Mouse (Mus musculus): ENCODE measurements at regions not wholly inside any gene's neighbourhood (a gene's known extent, or its start where the extent isn't known, plus 50 kb on each side); places are given as distances from the start of the nearest gene placed in this dataset.
A peak's percentile ranks its signal among the peaks of the same experiment; 100 is the strongest.

DNA sequence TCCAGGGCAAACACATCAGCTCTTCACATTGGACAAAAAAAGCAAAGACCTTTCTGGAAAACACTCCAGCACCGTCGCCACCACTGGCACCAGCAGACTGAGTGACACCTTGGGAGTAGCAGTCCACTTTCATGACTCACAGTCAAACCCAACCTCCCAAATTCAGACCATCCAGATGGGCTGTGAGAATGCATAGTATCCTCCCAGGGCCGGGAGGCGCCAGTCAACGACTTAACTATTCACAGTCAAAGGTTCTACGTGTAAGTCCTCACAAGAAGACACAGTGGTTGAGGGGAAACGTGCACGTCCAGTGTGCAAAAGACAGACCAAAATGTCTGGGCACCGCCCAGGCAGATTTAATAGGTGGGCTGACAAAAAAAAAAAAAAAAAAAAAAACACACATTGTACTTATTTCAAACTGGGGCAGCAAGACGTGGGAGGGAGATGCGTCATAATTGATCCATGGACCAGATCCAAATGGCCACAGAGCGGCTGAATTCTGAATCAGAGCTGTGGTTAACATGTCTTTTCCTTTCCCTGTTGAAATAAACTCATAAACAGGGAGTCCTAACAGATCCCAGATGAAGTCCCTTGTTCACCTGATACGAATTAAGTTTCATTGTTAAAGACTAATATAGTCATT is 137.6 kb upstream of the Sox2 start:
- DNase-seq (ENCODE audit: extremely low spot score, low spot score), result no peak
- Histone ChIP-seq H3K36me3 (replicated peaks) (no peaks in the 10 kb centered on the region), H3K4me1 (peaks cover 8% of the 10 kb centered on the region), H3K4me3 (no peak overlapping the region), H3K27me3 (ENCODE audit: poor library complexity, severe bottlenecking) (peaks cover 36% of the 10 kb centered on the region; the same call in 1 of the 2 replicates), H3K27ac (no peak overlapping the region), H3K9me3 (peaks cover 12% of the 10 kb centered on the region)
- 92% methylated on average over 13 of the region's 13 CpGs for WGBS

DNA sequence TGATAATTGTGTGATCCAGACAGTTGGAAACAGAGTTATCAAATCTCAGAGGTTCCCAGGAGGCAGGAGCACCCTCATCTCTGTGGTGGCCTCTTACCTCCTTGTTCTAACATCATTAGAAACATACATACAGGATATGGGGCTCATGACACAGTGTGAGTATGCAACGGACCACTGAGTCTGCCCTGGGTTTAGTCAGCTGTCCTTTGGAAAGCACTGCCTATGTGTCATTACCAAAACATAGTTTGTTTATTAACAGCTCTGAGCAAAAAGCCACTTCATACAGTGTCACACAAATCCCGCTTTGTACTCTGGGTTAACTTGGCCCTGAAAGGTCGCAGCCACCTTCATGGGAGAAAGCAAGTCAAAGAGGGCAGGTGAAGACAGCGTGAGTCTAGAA is 139.5 kb upstream of the Sox2 start:
- DNase-seq (ENCODE audit: extremely low spot score, low spot score), result no peak
- Histone ChIP-seq H3K9me3 (peaks cover 8% of the 10 kb centered on the region), H3K4me1 (peaks cover 8% of the 10 kb centered on the region), H3K27ac (0 out of 2 replicates have a peak overlapping the region, but pooled peaks have one; percentile 15), H3K4me3 (no peak overlapping the region), H3K36me3 (replicated peaks) (no peaks in the 10 kb centered on the region), H3K27me3 (ENCODE audit: poor library complexity, severe bottlenecking) (peaks cover 54% of the 10 kb centered on the region)
- WGBS, result 86% methylated on average over 4 of the region's 4 CpGs

DNA sequence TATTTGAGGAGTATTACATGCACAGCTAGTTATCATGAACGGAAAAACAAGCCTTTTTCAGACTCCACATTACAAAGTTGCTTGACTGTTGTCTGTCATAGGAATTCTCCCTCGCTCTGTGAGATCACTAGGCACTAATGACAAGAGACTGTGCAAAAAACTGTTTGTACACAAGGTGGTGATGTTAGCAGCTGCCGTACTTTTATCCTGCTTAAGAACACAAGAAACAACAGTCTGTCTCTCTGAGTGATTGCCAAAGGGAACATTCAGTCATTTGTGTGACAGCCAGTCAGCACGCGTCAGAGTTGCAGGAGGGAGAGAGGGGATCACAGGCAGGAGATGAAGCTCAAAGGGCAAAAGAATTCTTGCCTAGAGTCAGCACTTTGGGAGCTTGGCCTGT is 141.0 kb upstream of the Sox2 start:
- Histone ChIP-seq H3K4me1 (peaks cover 23% of the 10 kb centered on the region), H3K27ac (no peak overlapping the region), H3K9me3 (peaks cover 4% of the 10 kb centered on the region; the same call in 1 of the 2 replicates), H3K27me3 (ENCODE audit: poor library complexity, severe bottlenecking) (peaks cover 62% of the 10 kb centered on the region), H3K36me3 (replicated peaks) (no peaks in the 10 kb centered on the region), H3K4me3 (no peak overlapping the region)
- no peak for DNase-seq (ENCODE audit: extremely low spot score, low spot score)
- 60% methylated on average over 5 of the region's 5 CpGs for WGBS

DNA sequence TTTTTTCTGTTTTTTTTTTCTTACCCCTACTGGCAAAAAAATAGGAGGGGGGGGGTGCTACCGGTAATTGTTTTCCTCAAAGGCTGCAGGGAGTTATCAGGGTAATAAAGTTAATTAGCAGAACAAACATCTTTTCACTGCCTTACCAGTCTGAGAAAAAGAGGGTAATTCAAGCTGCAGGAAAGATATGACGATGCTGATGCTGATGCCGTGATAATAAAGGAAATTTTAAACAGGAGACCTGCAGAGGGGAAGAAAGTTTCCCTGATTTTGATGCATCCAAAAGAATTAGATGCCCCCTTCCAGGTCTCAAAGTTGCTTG is 145.7 kb upstream of the Sox2 start:
- Histone ChIP-seq H3K27ac (no peak overlapping the region), H3K36me3 (replicated peaks) (no peaks in the 10 kb centered on the region), H3K4me3 (no peak overlapping the region), H3K4me1 (peaks cover 35% of the 10 kb centered on the region), H3K27me3 (ENCODE audit: poor library complexity, severe bottlenecking) (peaks cover 77% of the 10 kb centered on the region), H3K9me3 (no peaks in the 10 kb centered on the region; the same call in 1 of the 2 replicates)
- 12% methylated on average over 3 of the region's 3 CpGs for WGBS
- DNase-seq (ENCODE audit: extremely low spot score, low spot score), result no peak

DNA sequence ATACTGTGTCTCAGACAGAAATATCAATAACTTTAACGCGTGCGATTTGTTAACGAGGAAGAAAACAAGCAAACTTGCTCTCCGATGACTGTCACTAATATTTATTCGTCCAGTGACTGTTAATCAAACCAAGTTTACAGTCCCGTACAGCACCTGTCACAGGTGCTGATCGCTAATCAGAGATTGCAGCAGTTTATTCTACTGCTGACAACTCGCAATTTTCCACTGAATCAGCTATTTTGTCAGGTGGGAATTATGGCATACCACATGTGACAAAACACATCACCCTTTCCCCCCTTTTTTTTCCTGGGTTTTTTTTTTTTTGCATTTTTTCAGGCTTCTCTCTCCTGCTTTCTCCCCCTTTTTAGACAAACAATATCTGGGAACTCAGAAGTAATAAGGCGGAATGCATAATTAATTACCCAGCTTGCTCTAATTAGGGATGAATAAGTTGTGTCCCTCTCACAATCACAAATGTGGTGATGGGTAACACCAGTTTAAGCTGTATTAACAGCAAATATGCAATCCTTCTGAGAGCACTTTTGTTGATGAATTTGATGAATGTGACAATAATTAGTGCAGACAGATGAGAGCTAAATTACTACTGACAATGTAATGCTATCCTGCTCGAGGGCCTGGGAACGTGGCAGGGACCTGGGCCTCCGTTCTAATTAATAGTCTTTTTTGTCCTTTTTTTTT is 146.2 kb upstream of the Sox2 start:
- Histone ChIP-seq H3K9me3 (no peaks in the 10 kb centered on the region; the same call in 1 of the 2 replicates), H3K36me3 (replicated peaks) (no peaks in the 10 kb centered on the region), H3K27ac (no peak overlapping the region), H3K4me1 (peaks cover 30% of the 10 kb centered on the region), H3K27me3 (ENCODE audit: poor library complexity, severe bottlenecking) (peaks cover 77% of the 10 kb centered on the region), H3K4me3 (no peak overlapping the region)
- 54% methylated on average over 13 of the region's 13 CpGs for WGBS
- DNase-seq (ENCODE audit: extremely low spot score, low spot score), result peak; percentile 24

DNA sequence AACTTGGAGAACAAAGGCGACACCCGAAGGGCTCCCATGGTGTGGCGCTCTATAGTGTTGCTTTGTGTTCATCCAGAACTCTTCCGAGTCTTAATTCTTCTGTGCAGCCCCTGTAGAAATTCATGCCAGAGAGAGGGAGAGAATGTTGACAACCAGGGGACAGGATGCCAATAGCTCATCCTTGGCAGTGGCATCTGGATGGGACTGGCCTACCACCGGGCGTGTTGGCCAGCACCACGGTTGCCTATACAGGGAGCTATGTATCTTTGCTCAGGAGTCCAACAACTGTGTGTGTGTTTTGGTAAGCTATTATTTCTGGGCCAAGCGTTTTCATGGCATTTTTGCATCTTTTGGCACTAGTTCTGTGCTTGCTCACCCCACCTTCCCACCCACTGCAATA is 153.4 kb upstream of the Sox2 start:
- no peak overlapping the region for H3K4me3 ChIP-seq
- no peaks in the 10 kb centered on the region for H3K36me3 ChIP-seq (replicated peaks)
- WGBS, result 90% methylated on average over 8 of the region's 8 CpGs
- peaks cover 29% of the 10 kb centered on the region for H3K27me3 ChIP-seq (ENCODE audit: poor library complexity, severe bottlenecking)
- no peaks in the 10 kb centered on the region for H3K9me3 ChIP-seq
- DNase-seq (ENCODE audit: extremely low spot score, low spot score), result no peak
- no peak overlapping the region for H3K27ac ChIP-seq
- H3K4me1 ChIP-seq, result no peaks in the 10 kb centered on the region

DNA sequence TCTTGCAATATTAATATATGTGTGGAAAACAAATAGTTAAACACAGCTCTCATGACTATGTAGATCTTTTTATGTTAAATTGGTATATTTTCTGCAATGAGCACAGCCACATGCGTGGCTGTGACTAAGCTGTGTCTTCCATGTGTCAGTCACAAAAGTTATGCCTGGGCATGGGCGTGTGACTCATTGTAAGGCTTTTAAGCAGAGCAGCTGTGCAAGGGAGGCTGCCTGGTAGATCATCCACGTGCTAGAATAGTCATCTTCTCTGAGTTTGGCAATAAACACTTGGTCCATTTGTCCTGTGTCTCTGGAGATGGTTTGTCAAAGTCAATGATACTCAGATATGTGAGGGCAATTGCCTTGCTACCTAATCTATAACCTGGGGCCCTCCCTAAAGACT is 154.6 kb upstream of the Sox2 start:
- Histone ChIP-seq H3K27ac (no peak overlapping the region), H3K4me1 (no peaks in the 10 kb centered on the region), H3K36me3 (replicated peaks) (no peaks in the 10 kb centered on the region), H3K4me3 (no peak overlapping the region), H3K9me3 (no peaks in the 10 kb centered on the region), H3K27me3 (ENCODE audit: poor library complexity, severe bottlenecking) (peaks cover 17% of the 10 kb centered on the region)
- WGBS, result 80% methylated on average over 3 of the region's 3 CpGs
- no peak for DNase-seq (ENCODE audit: extremely low spot score, low spot score)

DNA sequence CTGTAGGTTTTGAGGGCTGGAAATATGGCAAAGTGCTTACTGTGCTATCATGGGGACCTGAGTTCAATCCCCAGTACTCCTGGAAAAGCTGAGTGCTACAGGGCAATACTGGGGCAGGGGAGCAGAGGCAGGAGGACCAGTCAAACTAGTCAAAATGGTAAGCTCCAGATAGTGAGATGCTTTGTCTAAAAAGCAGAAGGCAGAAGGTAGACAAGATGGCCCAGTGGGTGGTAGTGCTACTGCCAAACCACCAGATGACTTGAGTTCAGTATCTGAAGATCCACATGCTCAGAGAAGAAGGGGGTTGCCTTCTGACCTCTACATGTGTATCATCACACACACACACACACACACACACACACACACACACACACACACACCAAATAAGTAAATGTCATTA is 156.3 kb upstream of the Sox2 start:
- no peak overlapping the region for H3K27ac ChIP-seq
- DNase-seq (ENCODE audit: extremely low spot score, low spot score), result no peak
- H3K36me3 ChIP-seq (replicated peaks), result no peaks in the 10 kb centered on the region
- no peak overlapping the region for H3K4me3 ChIP-seq
- H3K27me3 ChIP-seq (ENCODE audit: poor library complexity, severe bottlenecking), result peaks cover 5% of the 10 kb centered on the region
- H3K9me3 ChIP-seq, result no peaks in the 10 kb centered on the region
- no peaks in the 10 kb centered on the region for H3K4me1 ChIP-seq

DNA sequence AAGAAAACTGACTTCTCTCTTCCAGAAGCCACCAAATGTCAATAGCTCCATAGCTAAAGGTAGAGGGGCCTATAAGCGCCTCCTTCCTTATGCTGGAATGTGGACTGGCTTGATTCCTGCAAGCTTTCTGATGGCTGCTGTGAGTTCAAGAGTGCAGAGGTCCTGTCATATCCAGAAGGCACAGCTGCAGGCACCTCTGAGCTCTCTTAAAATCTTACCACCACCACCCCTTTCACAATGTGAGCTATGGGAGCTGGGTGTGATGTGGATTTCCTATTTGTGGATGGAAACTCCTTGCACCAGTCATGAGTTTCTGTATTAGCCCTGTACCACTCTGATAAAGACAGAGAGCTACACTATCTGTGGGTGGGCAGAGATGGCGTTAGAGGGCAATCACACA is 161.2 kb upstream of the Sox2 start:
- WGBS, result 82% methylated on average over 2 of the region's 2 CpGs
- H3K27me3 ChIP-seq (ENCODE audit: poor library complexity, severe bottlenecking), result peaks cover 40% of the 10 kb centered on the region
- no peak overlapping the region for H3K4me3 ChIP-seq
- DNase-seq (ENCODE audit: extremely low spot score, low spot score), result no peak
- no peak overlapping the region for H3K27ac ChIP-seq
- H3K9me3 ChIP-seq, result no peaks in the 10 kb centered on the region
- peaks cover 15% of the 10 kb centered on the region for H3K4me1 ChIP-seq
- no peaks in the 10 kb centered on the region for H3K36me3 ChIP-seq (replicated peaks)

DNA sequence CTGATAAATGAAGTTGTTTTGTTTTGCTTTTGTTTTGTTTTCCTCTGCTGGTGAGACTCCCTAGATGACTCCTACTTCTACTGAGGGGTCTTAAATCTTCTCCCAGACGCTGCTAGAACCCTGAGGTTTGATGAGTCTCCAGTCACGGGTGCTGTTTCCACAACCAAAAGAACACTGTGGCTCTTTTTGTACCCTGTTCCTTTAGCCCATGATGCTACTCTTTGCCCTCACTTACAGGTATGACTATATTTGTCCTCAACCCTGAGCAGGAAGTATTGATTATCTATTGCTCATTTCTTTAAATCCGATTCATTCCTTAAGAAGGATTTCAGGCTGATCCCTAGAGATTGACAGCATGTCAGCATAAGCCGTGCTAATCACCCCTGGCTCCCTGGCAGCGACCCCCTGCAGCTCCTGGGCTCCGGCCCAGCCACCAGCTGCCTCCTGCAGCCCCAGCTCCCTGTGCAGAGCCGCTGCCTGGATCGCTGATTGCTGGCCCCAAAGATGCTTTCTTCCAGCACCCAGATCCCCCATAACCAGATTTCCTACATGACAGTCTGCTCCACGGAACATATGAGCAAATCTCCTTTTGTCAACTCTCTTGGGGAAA is 163.7 kb upstream of the Sox2 start:
- H3K36me3 ChIP-seq (replicated peaks), result no peaks in the 10 kb centered on the region
- peaks cover 62% of the 10 kb centered on the region for H3K27me3 ChIP-seq (ENCODE audit: poor library complexity, severe bottlenecking)
- H3K9me3 ChIP-seq, result no peaks in the 10 kb centered on the region
- H3K27ac ChIP-seq, result no peak overlapping the region
- no peak overlapping the region for H3K4me3 ChIP-seq
- peaks cover 24% of the 10 kb centered on the region for H3K4me1 ChIP-seq
- no peak for DNase-seq (ENCODE audit: extremely low spot score, low spot score)
- 5% methylated on average over 9 of the region's 9 CpGs for WGBS

DNA sequence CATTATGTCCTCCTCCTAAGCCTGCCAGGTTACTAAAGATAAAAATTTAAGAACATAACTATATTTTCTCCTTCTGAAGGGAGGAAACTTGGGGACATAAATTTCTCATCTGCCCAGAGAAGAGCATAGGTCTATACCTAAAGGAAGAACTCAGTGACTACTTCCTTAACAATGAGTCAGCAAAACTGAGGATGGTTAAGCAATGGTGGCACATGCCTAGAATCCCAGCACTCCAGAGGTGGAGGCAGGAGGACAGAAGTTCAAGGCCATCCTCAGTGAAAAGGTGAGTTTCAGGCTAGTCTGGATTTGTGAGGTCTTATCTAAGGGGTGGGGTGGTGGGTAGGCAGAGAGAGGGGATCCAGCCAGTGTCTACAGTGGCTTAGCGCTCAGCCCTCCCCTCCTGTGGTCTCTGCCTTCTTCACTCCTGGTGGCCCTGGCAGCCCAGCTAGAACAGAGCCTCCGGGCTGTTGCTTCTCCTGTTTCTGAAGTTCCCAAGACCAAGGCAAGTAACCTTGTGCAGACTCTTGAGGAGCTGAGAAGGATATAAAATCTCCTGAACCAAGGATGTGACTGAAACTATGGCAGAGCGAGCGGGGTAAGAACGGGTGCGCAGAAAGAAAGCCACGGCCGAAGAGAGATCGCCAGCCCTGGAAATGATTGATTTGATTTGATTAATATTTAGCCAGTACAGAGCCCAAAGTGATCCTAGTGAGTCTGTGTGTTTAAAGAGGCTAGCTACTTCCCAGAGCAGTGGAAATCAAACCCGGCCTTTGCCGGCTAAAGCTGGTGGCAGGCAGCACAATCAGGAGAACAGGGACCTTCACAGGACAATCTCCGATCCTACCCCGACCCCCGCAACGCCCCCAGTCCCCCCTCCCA is 164.6 kb upstream of the Sox2 start:
- H3K4me3 ChIP-seq, result no peak overlapping the region
- WGBS, result 42% methylated on average over 15 of the region's 15 CpGs
- DNase-seq (ENCODE audit: extremely low spot score, low spot score), result no peak
- H3K9me3 ChIP-seq, result no peaks in the 10 kb centered on the region
- H3K36me3 ChIP-seq (replicated peaks), result no peaks in the 10 kb centered on the region
- H3K27me3 ChIP-seq (ENCODE audit: poor library complexity, severe bottlenecking), result peaks cover 68% of the 10 kb centered on the region
- H3K27ac ChIP-seq, result 0 out of 2 replicates have a peak overlapping the region, but pooled peaks have one; percentile 15
- peaks cover 30% of the 10 kb centered on the region for H3K4me1 ChIP-seq

DNA sequence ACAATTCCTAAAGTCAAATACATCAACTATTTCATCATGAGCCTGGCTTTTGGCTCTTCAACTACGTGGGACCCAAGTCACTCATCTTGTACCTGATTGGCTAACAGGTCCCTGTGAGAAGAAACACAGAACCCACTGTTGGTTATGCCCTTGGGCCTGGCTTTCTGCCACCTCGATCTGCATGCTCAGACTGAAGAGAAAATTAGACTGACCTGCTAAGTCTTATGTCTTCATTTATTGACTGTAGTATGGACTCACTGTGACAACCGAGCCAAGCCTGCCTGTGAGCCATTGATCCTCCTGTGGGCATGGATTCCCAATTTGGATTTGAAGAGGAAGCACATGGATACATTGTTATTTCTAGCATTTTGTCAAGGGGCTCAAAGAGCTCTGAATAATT is 166.3 kb upstream of the Sox2 start:
- Histone ChIP-seq H3K4me3 (no peak overlapping the region), H3K36me3 (replicated peaks) (no peaks in the 10 kb centered on the region), H3K4me1 (peaks cover 30% of the 10 kb centered on the region), H3K27me3 (ENCODE audit: poor library complexity, severe bottlenecking) (peaks cover 73% of the 10 kb centered on the region), H3K9me3 (no peaks in the 10 kb centered on the region), H3K27ac (no peak overlapping the region)
- WGBS, result 86% methylated on average over 3 of the region's 3 CpGs
- no peak for DNase-seq (ENCODE audit: extremely low spot score, low spot score)

Measured in forebrain, embryonic 10.5 days (tissue).